Mouse (Mus musculus) liver, embryonic 14.5 days (tissue): ENCODE measurements around the gene Crygc.

Experiments
- CTCF ChIP-seq: IDR thresholded peaks from 2 replicates; pipeline ENCODE4 v1.5.1; 2016; ENCODE audit warnings: antibody characterized with exemption, low read depth, control low read depth
- EP300 ChIP-seq: IDR thresholded peaks from 2 replicates; pipeline ENCODE4 v1.6.1; 2016; ENCODE audit warnings: antibody characterized with exemption, low read depth

GRCm38 (mm10) chr1:65112807-65113196 lies 39.3 kb upstream of the Crygc start:
- no peak for TF ChIP-seq EP300
- TF ChIP-seq CTCF = no peak
